Mouse (Mus musculus) neural tube, embryonic 13.5 days (tissue): ENCODE results near the gene Gprasp2. TPM values are rescaled to one million over a fixed set of nuclear protein-coding genes. Genes with fewer than 3 reads are reported as not detected.
"Not testable (repeated sequence)": the region's sequence is repeated elsewhere in the genome, so short reads cannot be mapped to it uniquely, and the experiment has no call there.

Experiments used
- ATAC-seq: fragments of 200-750 bp; cut with Nextera tagmentation; 2 replicates; pipeline ENCODE4 v1.8.0; 2017; ENCODE audit warnings: low read depth, mild to moderate bottlenecking, moderate TSS enrichment, moderate library complexity
- H3K27ac ChIP-seq: fragments of 300-500 bp; sonication (generic); replicated peaks from 2 replicates; pipeline ENCODE4 v1.5.1; 2015; ENCODE audit warnings: moderate library complexity, mild to moderate bottlenecking, inconsistent platforms
- H3K27me3 ChIP-seq: fragments of 300-500 bp; sonication (generic); 2 replicates; pipeline ENCODE4 v1.6.1; 2015; ENCODE audit warnings: mild to moderate bottlenecking, inconsistent platforms
- H3K36me3 ChIP-seq: fragments of 300-500 bp; sonication (generic); 2 replicates; pipeline ENCODE4 v1.6.1; 2015; ENCODE audit warnings: mild to moderate bottlenecking, inconsistent platforms
- H3K4me1 ChIP-seq: fragments of 300-500 bp; sonication (generic); replicated peaks from 2 replicates; pipeline ENCODE4 v1.6.1; 2015; ENCODE audit warnings: inconsistent platforms
- H3K4me2 ChIP-seq: fragments of 300-500 bp; sonication (generic); 2 replicates; pipeline ENCODE4 v1.6.1; 2015; ENCODE audit warnings: inconsistent platforms, mild to moderate bottlenecking, moderate library complexity
- H3K4me3 ChIP-seq: fragments of 300-500 bp; sonication (generic); 2 replicates; pipeline ENCODE4 v1.5.1; 2015; ENCODE audit warnings: mild to moderate bottlenecking, inconsistent platforms
- H3K9ac ChIP-seq: fragments of 300-500 bp; sonication (generic); 2 replicates; pipeline ENCODE4 v1.6.1; 2015; ENCODE audit warnings: moderate library complexity, mild to moderate bottlenecking, inconsistent platforms
- H3K9me3 ChIP-seq: fragments of 300-500 bp; sonication (generic); 2 replicates; pipeline ENCODE4 v1.6.1; 2016; ENCODE audit warnings: inconsistent platforms
- WGBS: fragments of 180-500 bp; shearing (Covaris S2); methylation state at CpG from one replicate; pipeline ENCODE4 v1.1.7; 2015; 5-methylcytosine and 5-hydroxymethylcytosine counted together
- polyA plus RNA-seq: library from polyadenylated mRNA; unstranded; fragments of >200 nt; fragmentation: Nextera tagmentation; extraction: Ambion mirVana; gene quantifications from 2 replicates; pipeline ENCODE4 v1.2.1, GENCODE M21; 2015

The Gprasp2 gene
- 113 and 127 TPM in 2 replicates for polyA plus RNA-seq

- H3K9me3 ChIP-seq, H3K27me3 ChIP-seq, H3K4me1 ChIP-seq: not testable (repeated sequence)
- H3K4me2 ChIP-seq = peak within 1 kb of the TSS; percentile 65
- peak within 1 kb of the TSS; percentile 74 for H3K27ac ChIP-seq
- H3K9ac ChIP-seq = peak within 1 kb of the TSS; percentile 80
- WGBS = 17% methylated on average over 31 of the region's 32 CpGs
- H3K4me3 ChIP-seq = peak within 1 kb of the TSS; percentile 57
- H3K36me3 ChIP-seq = peaks cover 12% of the 10 kb centered on the region
- ATAC-seq = peak; percentile 94
Measured at GRCm38 (mm10) chrX:135838521-135839360, at the start of gene Gprasp2. Gene Gprasp2 (plus strand): TSS chrX:135839034.

DNA sequence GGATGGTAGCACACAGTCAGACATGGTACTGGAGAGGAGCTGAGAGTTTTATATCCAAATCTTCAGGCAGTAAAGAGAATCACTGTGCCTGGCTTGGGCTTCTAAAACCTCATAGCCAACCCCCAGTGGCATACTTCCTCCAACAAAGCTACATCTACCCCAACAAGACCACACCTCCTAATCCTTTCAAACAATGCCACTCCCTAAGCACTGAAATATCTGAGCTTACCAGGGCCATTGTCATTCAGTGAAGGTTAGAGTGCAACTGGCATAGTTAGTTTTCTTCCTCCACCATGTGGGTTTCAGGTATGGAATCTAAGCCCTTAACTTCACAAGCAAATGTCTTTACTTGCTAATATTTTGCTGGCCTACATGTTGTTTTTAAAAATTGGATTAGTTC lies 47.3 kb upstream of the Gprasp2 start:
- Histone ChIP-seq H3K4me1 (no peaks in the 10 kb centered on the region), H3K27ac (no peak overlapping the region), H3K4me3 (no peak overlapping the region), H3K9me3 (no peaks in the 10 kb centered on the region), H3K9ac (no peak overlapping the region), H3K36me3 (no peaks in the 10 kb centered on the region), H3K27me3 (no peaks in the 10 kb centered on the region), H3K4me2 (no peak overlapping the region)
- ATAC-seq = no peak

DNA sequence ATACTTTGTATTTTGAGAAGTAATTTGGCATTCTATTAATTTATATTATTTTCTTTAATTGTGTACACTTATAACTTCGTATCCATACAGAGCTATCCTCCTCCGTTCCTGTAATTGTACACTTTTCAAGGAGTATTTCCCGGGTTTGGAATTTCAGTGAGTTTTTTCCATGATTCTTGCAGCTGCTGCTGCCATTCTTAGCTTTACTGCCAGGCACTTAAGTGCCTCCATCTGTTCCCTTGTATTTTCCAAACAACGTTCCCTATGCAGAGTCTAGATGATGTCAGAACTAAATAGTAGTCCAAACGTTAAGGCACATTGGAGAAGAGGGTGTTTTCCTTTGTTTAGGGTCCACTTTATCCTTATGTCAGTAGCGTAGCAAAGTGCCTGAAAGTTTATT lies 46.5 kb upstream of the Gprasp2 start:
- no peaks in the 10 kb centered on the region for H3K4me1 ChIP-seq

GRCm38 (mm10) chrX:135795591-135796304 lies 43.1 kb upstream of the Gprasp2 start:
- peak overlapping the region; percentile 85 for H3K9ac ChIP-seq
- peaks cover 21% of the 10 kb centered on the region for H3K36me3 ChIP-seq
- not testable (repeated sequence) for H3K9me3 ChIP-seq, H3K27me3 ChIP-seq, H3K4me1 ChIP-seq
- peak overlapping the region; percentile 58 for H3K4me2 ChIP-seq
- peak overlapping the region; percentile 81 for H3K27ac ChIP-seq
- whole genome bisulfite sequencing = 32% methylated on average over 16 of the region's 27 CpGs
- peak overlapping the region; percentile 63 for H3K4me3 ChIP-seq
- ATAC-seq = peak; percentile 95

More for the DNA sequence above, 46.5 kb upstream of the Gprasp2 start:
- ATAC-seq = no peak
- 70% methylated on average over 6 of the region's 6 CpGs for WGBS
- no peaks in the 10 kb centered on the region for H3K36me3 ChIP-seq
- no peak overlapping the region for H3K27ac ChIP-seq
- no peaks in the 10 kb centered on the region for H3K9me3 ChIP-seq
- no peaks in the 10 kb centered on the region for H3K27me3 ChIP-seq
- H3K4me2 ChIP-seq = no peak overlapping the region
- no peak overlapping the region for H3K9ac ChIP-seq
- H3K4me3 ChIP-seq = no peak overlapping the region

- peak overlapping the region; percentile 63 for H3K4me3 ChIP-seq
- H3K9me3 ChIP-seq, H3K27me3 ChIP-seq, H3K4me1 ChIP-seq: not testable (repeated sequence)
- peak overlapping the region; percentile 81 for H3K27ac ChIP-seq
- peak; percentile 77 for ATAC-seq
- WGBS = 16% methylated on average over 26 of the region's 26 CpGs
- peak overlapping the region; percentile 58 for H3K4me2 ChIP-seq
- H3K36me3 ChIP-seq = peaks cover 27% of the 10 kb centered on the region
- H3K9ac ChIP-seq = peak overlapping the region; percentile 85
Measured at GRCm38 (mm10) chrX:135796305-135797211, 42.3 kb upstream of the Gprasp2 start.

DNA sequence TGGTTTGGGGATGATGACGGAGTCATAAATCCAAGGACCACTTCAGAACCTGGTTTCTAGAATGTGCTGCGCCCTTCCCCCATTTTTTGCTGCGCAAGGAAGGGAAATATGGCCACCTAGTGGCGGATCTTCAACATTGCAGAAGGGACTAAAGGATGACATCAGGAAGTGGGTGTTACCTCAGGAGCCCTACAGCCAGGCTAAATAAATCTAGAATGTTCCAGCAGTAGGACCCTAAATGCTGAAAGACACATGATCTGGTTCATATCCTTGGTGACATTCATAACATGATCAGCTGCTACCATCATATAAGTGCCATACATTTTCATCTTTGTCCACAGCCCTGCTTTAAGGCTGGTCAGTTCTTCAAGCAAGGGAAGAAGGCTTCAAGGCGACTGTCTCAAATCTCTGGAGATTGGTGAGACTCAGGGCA lies 41.6 kb upstream of the Gprasp2 start, which contains the start of gene Bhlhb9:
Gene Bhlhb9, plus strand, starts transcription at position 383 of the 433 bp plus-strand sequence.
- 27% methylated on average over 5 of the region's 5 CpGs for WGBS
- Histone ChIP-seq H3K27ac (peak within 1 kb of the TSS; percentile 81), H3K36me3 (peaks cover 34% of the 10 kb centered on the region)

GRCm38 (mm10) chrX:135804149-135804548 lies 34.7 kb upstream of the Gprasp2 start:
- Histone ChIP-seq H3K27ac (no peak overlapping the region), H3K9me3 (no peaks in the 10 kb centered on the region), H3K9ac (no peak overlapping the region), H3K4me3 (no peak overlapping the region), H3K36me3 (peaks cover 37% of the 10 kb centered on the region), H3K4me1 (no peaks in the 10 kb centered on the region), H3K27me3 (no peaks in the 10 kb centered on the region), H3K4me2 (no peak overlapping the region)
- ATAC-seq = peak; percentile 19; the same call in 1 of the 2 replicates
- 89% methylated on average over 3 of the region's 3 CpGs for WGBS

More for the DNA sequence above, 41.6 kb upstream of the Gprasp2 start, which contains the start of gene Bhlhb9:
- not testable (repeated sequence) for H3K4me1 ChIP-seq, H3K9me3 ChIP-seq, ATAC-seq, H3K27me3 ChIP-seq
- H3K9ac ChIP-seq = peak within 1 kb of the TSS; percentile 85
- peak within 1 kb of the TSS; percentile 63 for H3K4me3 ChIP-seq
- peak within 1 kb of the TSS; percentile 58 for H3K4me2 ChIP-seq

GRCm38 (mm10) chrX:135805780-135806179 lies 33.1 kb upstream of the Gprasp2 start:
- WGBS = 13% methylated on average over 1 of the region's 1 CpGs
- H3K4me1 ChIP-seq = no peaks in the 10 kb centered on the region
- H3K9ac ChIP-seq = no peak overlapping the region
- no peak overlapping the region for H3K4me3 ChIP-seq
- 0 out of 2 replicates have a peak, but pooled peaks have one; percentile 15 for ATAC-seq
- no peak overlapping the region for H3K27ac ChIP-seq
- no peak overlapping the region for H3K4me2 ChIP-seq
- peaks cover 21% of the 10 kb centered on the region for H3K36me3 ChIP-seq
- no peaks in the 10 kb centered on the region; the same call in 1 of the 2 replicates for H3K27me3 ChIP-seq
- no peaks in the 10 kb centered on the region for H3K9me3 ChIP-seq

GRCm38 (mm10) chrX:135835896-135836295 lies 2.9 kb upstream of the Gprasp2 start:
- not testable (repeated sequence) for ATAC-seq, H3K4me3 ChIP-seq, H3K9ac ChIP-seq, H3K36me3 ChIP-seq, H3K9me3 ChIP-seq, H3K27ac ChIP-seq, H3K27me3 ChIP-seq, H3K4me1 ChIP-seq, H3K4me2 ChIP-seq
- WGBS = 53% methylated on average over 1 of the region's 1 CpGs

DNA sequence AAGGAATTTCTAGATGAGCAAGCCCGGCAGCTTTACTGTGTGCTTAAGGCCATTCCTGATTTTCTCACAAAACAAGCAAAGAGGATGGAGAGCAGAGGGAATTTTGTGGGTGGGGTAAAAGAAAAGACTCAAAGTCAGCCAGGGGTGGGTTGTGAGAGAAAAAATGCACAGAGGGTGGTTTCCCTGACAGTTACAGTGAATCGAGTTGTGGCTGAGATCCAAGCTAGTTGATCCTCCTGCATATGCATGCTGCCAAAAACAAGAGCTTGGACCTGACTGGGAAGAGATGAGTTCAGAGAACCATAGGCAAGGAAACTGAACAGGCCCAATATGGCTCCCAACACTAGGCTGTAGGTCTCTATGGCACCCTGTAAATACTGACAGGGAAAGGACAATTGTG lies 938 bp upstream of the Gprasp2 start:
- no peak for ATAC-seq
- Histone ChIP-seq H3K36me3 (peaks cover 12% of the 10 kb centered on the region), H3K4me1 (no peaks in the 10 kb centered on the region), H3K9me3 (no peaks in the 10 kb centered on the region), H3K4me2 (peak overlapping the region; percentile 65; the same call in 1 of the 2 replicates), H3K27ac (no peak overlapping the region), H3K4me3 (no peak overlapping the region), H3K9ac (no peak overlapping the region), H3K27me3 (no peaks in the 10 kb centered on the region)
- 81% methylated on average over 2 of the region's 2 CpGs for WGBS
